Mouse (Mus musculus) MEL (cell line): ENCODE measurements at regions not wholly inside any gene's neighbourhood (a gene's known extent, or its start where the extent isn't known, plus 50 kb on each side); places are given as distances from the start of the nearest gene placed in this dataset.

ENCODE experiments used
- DNase-seq: peaks from one replicate; pipeline ENCODE4 v3.0.0; 2011; ENCODE audit warnings: low read depth, low spot score
- H3K27ac ChIP-seq: 2 replicates; pipeline ENCODE4 v1.5.1; 2012; ENCODE audit warnings: low read depth, mild to moderate bottlenecking, control low read depth, low read length, moderate library complexity; ENCODE audit not compliant: control insufficient read depth
- H3K27me3 ChIP-seq, 2 experiments: fragments of 150-350 bp in 1 of 2; sonication (generic) in 1 of 2; 2 replicates each; pipeline ENCODE4 v1.6.1; 2012; ENCODE audit warnings: low read length in 2 of 2, mild to moderate bottlenecking in 2 of 2, improper control_type of control experiment in 1 of 2, moderate library complexity in 1 of 2; ENCODE audit not compliant: insufficient read depth in 2 of 2, control insufficient read depth in 1 of 2
- H3K36me3 ChIP-seq, 2 experiments: 2 replicates each; pipeline ENCODE4 v1.6.1; 2012 to 2014; ENCODE audit warnings: low read length in 2 of 2, improper control_type of control experiment in 1 of 2, inconsistent platforms in 1 of 2, mild to moderate bottlenecking in 1 of 2; ENCODE audit not compliant: insufficient read depth in 2 of 2, control insufficient read depth in 1 of 2
- H3K4me1 ChIP-seq, 2 experiments: fragments of 150-350 bp in 1 of 2; sonication (generic) in 1 of 2; 2 replicates each; pipeline ENCODE4 v1.6.1; 2012; ENCODE audit warnings: low read length in 2 of 2, improper control_type of control experiment in 1 of 2, mild to moderate bottlenecking in 1 of 2; ENCODE audit not compliant: insufficient read depth in 2 of 2, control insufficient read depth in 1 of 2
- H3K4me3 ChIP-seq, 2 experiments: fragments of 150-350 bp in 1 of 2; sonication (generic) in 1 of 2; 2 replicates each; pipeline ENCODE4 v1.5.1; 2012; ENCODE audit warnings: low read depth in 2 of 2, low read length in 2 of 2, mild to moderate bottlenecking in 2 of 2, moderate library complexity in 2 of 2, control low read depth in 1 of 2, improper control_type of control experiment in 1 of 2; ENCODE audit not compliant: control insufficient read depth in 1 of 2, insufficient read depth in 1 of 2
- H3K79me2 ChIP-seq: 2 replicates; pipeline ENCODE4 v1.6.1; 2012; ENCODE audit warnings: mild to moderate bottlenecking, low read length, moderate library complexity; ENCODE audit not compliant: control insufficient read depth, poor library complexity, insufficient read depth
- H3K9ac ChIP-seq: 2 replicates; pipeline ENCODE4 v1.6.1; 2012; ENCODE audit warnings: low read depth, mild to moderate bottlenecking, control low read depth, low read length, moderate library complexity; ENCODE audit not compliant: control insufficient read depth, poor library complexity, severe bottlenecking
- H3K9me3 ChIP-seq: fragments of 150-350 bp; sonication (generic); replicated peaks from 2 replicates; pipeline ENCODE4 v1.6.1; 2012; ENCODE audit warnings: mild to moderate bottlenecking, low read length, improper control_type of control experiment, moderate library complexity; ENCODE audit not compliant: insufficient read depth
- BHLHE40 ChIP-seq: IDR thresholded peaks from 2 replicates; pipeline ENCODE4 v1.6.1; 2012; ENCODE audit warnings: low read depth, mild to moderate bottlenecking, inconsistent platforms, low read length, improper control_type of control experiment, borderline replicate concordance
- CHD1 ChIP-seq: IDR thresholded peaks from 2 replicates; pipeline ENCODE4 v1.6.1; 2012; ENCODE audit warnings: low read depth, mild to moderate bottlenecking, inconsistent platforms, low read length, improper control_type of control experiment
- CHD2 ChIP-seq: IDR thresholded peaks from 2 replicates; pipeline ENCODE4 v1.6.1; 2011; ENCODE audit warnings: low read length, improper control_type of control experiment
- CTCF ChIP-seq, 3 experiments: IDR thresholded peaks in 2 of 3; conservative IDR thresholded peaks in 1 of 3; 2 replicates each; pipeline ENCODE4 v1.5.1; 2011 to 2012; ENCODE audit warnings: low read length in 3 of 3, low read depth in 2 of 3, mild to moderate bottlenecking in 2 of 3, improper control_type of control experiment in 1 of 3, inconsistent platforms in 1 of 3, mixed read lengths in 1 of 3, moderate library complexity in 1 of 3; ENCODE audit not compliant: control insufficient read depth in 1 of 3, insufficient read depth in 1 of 3, poor library complexity in 1 of 3, severe bottlenecking in 1 of 3
- E2F4 ChIP-seq: IDR thresholded peaks from 2 replicates; pipeline ENCODE4 v1.6.1; 2011; ENCODE audit warnings: low read depth, low read length, improper control_type of control experiment, borderline replicate concordance
- ELF1 ChIP-seq: IDR thresholded peaks from 2 replicates; pipeline ENCODE4 v1.6.1; 2014; ENCODE audit warnings: low read depth, mild to moderate bottlenecking, inconsistent platforms, low read length, improper control_type of control experiment, moderate library complexity
- EP300 ChIP-seq, 2 experiments: IDR thresholded peaks; 2 replicates each; pipeline ENCODE4 v1.6.1; 2011; ENCODE audit warnings: improper control_type of control experiment in 2 of 2, low read length in 2 of 2, low read depth in 1 of 2, mild to moderate bottlenecking in 1 of 2
- ETS1 ChIP-seq: IDR thresholded peaks from 2 replicates; pipeline ENCODE4 v1.6.1; 2012; ENCODE audit warnings: low read depth, mild to moderate bottlenecking, inconsistent platforms, low read length, improper control_type of control experiment, moderate library complexity
- GABPA ChIP-seq: IDR thresholded peaks from 2 replicates; pipeline ENCODE4 v1.6.1; 2012; ENCODE audit warnings: low read depth, mild to moderate bottlenecking, inconsistent platforms, low read length, improper control_type of control experiment, moderate library complexity
- GATA1 ChIP-seq: IDR thresholded peaks from 2 replicates; pipeline ENCODE4 v1.6.1; 2011; ENCODE audit warnings: low read depth, low read length, improper control_type of control experiment
- HCFC1 ChIP-seq: IDR thresholded peaks from 2 replicates; pipeline ENCODE4 v1.6.1; 2012; ENCODE audit warnings: low read depth, mild to moderate bottlenecking, inconsistent platforms, low read length, improper control_type of control experiment, moderate library complexity
- JUND ChIP-seq: IDR thresholded peaks from 2 replicates; pipeline ENCODE4 v1.6.1; 2011; ENCODE audit warnings: low read depth, mild to moderate bottlenecking, improper control_type of control experiment, low read length
- KAT2A ChIP-seq: conservative IDR thresholded peaks from 2 replicates; pipeline ENCODE4 v1.6.1; 2012; ENCODE audit warnings: low read depth, low read length, improper control_type of control experiment, inconsistent platforms
- MAX ChIP-seq: IDR thresholded peaks from 2 replicates; pipeline ENCODE4 v1.6.1; 2011; ENCODE audit warnings: low read length, improper control_type of control experiment
- MAZ ChIP-seq: IDR thresholded peaks from 2 replicates; pipeline ENCODE4 v1.6.1; 2012; ENCODE audit warnings: low read depth, mild to moderate bottlenecking, inconsistent platforms, low read length, improper control_type of control experiment
- MEF2A ChIP-seq: IDR thresholded peaks from 2 replicates; pipeline ENCODE4 v1.6.1; 2014; ENCODE audit warnings: low read depth, mild to moderate bottlenecking, inconsistent platforms, low read length, improper control_type of control experiment; ENCODE audit not compliant: poor library complexity, insufficient replicate concordance, severe bottlenecking; ENCODE audit errors: extremely low read depth
- MXI1 ChIP-seq: IDR thresholded peaks from 2 replicates; pipeline ENCODE4 v1.6.1; 2011; ENCODE audit warnings: mild to moderate bottlenecking, low read depth, low read length, improper control_type of control experiment
- MYB ChIP-seq: IDR thresholded peaks from 2 replicates; pipeline ENCODE4 v1.6.1; 2011; ENCODE audit warnings: mild to moderate bottlenecking, low read depth, low read length, improper control_type of control experiment
- MYC ChIP-seq: IDR thresholded peaks from 2 replicates; pipeline ENCODE4 v1.6.1; 2011; ENCODE audit warnings: low read depth, mild to moderate bottlenecking, low read length, improper control_type of control experiment, moderate library complexity
- NRF1 ChIP-seq: IDR thresholded peaks from 2 replicates; pipeline ENCODE4 v1.6.1; 2014; ENCODE audit warnings: low read depth, mild to moderate bottlenecking, inconsistent platforms, low read length, improper control_type of control experiment, moderate library complexity; ENCODE audit not compliant: poor library complexity, insufficient read depth, severe bottlenecking
- POLR2AphosphoS2 ChIP-seq: IDR thresholded peaks from 2 replicates; pipeline ENCODE4 v1.6.1; 2011; ENCODE audit warnings: low read length, improper control_type of control experiment
- POLR2AphosphoS5 ChIP-seq: IDR thresholded peaks from 2 replicates; pipeline ENCODE4 v1.6.1; 2012; ENCODE audit warnings: low read depth, borderline replicate concordance, mild to moderate bottlenecking, inconsistent platforms, low read length, moderate library complexity, mixed read lengths
- RAD21 ChIP-seq: IDR thresholded peaks from 2 replicates; pipeline ENCODE4 v1.6.1; 2011; ENCODE audit warnings: mild to moderate bottlenecking, low read depth, low read length, improper control_type of control experiment
- RCOR1 ChIP-seq: IDR thresholded peaks from 2 replicates; pipeline ENCODE4 v1.6.1; 2012; ENCODE audit warnings: low read depth, mild to moderate bottlenecking, inconsistent platforms, low read length, improper control_type of control experiment
- SIN3A ChIP-seq: IDR thresholded peaks from 2 replicates; pipeline ENCODE4 v1.6.1; 2012; ENCODE audit warnings: low read length, improper control_type of control experiment, inconsistent platforms
- SMC3 ChIP-seq: IDR thresholded peaks from 2 replicates; pipeline ENCODE4 v1.6.1; 2011; ENCODE audit warnings: low read depth, low read length, improper control_type of control experiment
- TAL1 ChIP-seq: IDR thresholded peaks from 2 replicates; pipeline ENCODE4 v1.6.1; 2012; ENCODE audit warnings: mild to moderate bottlenecking, inconsistent platforms, low read length, moderate library complexity, mixed read lengths
- TBP ChIP-seq: IDR thresholded peaks from 2 replicates; pipeline ENCODE4 v1.8.0; 2011; ENCODE audit warnings: low read depth, low read length, improper control_type of control experiment
- TCF12 ChIP-seq: IDR thresholded peaks from 2 replicates; pipeline ENCODE4 v1.6.1; 2014; ENCODE audit warnings: low read depth, mild to moderate bottlenecking, inconsistent platforms, low read length, improper control_type of control experiment, moderate library complexity
- UBTF ChIP-seq: IDR thresholded peaks from 2 replicates; pipeline ENCODE4 v1.6.1; 2012; ENCODE audit warnings: low read depth, mild to moderate bottlenecking, inconsistent platforms, low read length, improper control_type of control experiment, moderate library complexity, borderline replicate concordance; ENCODE audit not compliant: insufficient read depth
- USF1 ChIP-seq: IDR thresholded peaks from 2 replicates; pipeline ENCODE4 v1.6.1; 2014; ENCODE audit warnings: low read depth, mild to moderate bottlenecking, inconsistent platforms, low read length, improper control_type of control experiment, moderate library complexity
- USF2 ChIP-seq, 2 experiments: IDR thresholded peaks; 2 replicates each; pipeline ENCODE4 v1.6.1; 2011 to 2012; ENCODE audit warnings: improper control_type of control experiment in 2 of 2, low read length in 2 of 2, borderline replicate concordance in 1 of 2, inconsistent platforms in 1 of 2, low read depth in 1 of 2, mild to moderate bottlenecking in 1 of 2; ENCODE audit not compliant: insufficient read depth in 1 of 2
- ZC3H11A ChIP-seq: IDR thresholded peaks from 2 replicates; pipeline ENCODE4 v1.6.1; 2012; ENCODE audit warnings: low read depth, mild to moderate bottlenecking, inconsistent platforms, low read length, improper control_type of control experiment
- ZKSCAN1 ChIP-seq: IDR thresholded peaks from 2 replicates; pipeline ENCODE4 v1.6.1; 2012; ENCODE audit warnings: low read depth, mild to moderate bottlenecking, inconsistent platforms, low read length, improper control_type of control experiment, moderate library complexity
- ZMIZ1 ChIP-seq: IDR thresholded peaks from 2 replicates; pipeline ENCODE4 v1.6.1; 2012; ENCODE audit warnings: low read depth, mild to moderate bottlenecking, inconsistent platforms, low read length, improper control_type of control experiment, moderate library complexity
- ZNF384 ChIP-seq: IDR thresholded peaks from 2 replicates; pipeline ENCODE4 v1.6.1; 2012; ENCODE audit warnings: low read depth, mild to moderate bottlenecking, inconsistent platforms, low read length, improper control_type of control experiment

GRCm38 (mm10) chr15:37072202-37072862 is 64.8 kb upstream of the Zfp706 start:
- Histone ChIP-seq H3K9me3 (no peaks in the 10 kb centered on the region), H3K27me3 (no peaks in the 10 kb centered on the region), H3K27ac (peak overlapping the region; percentile 83), H3K79me2 (no peaks in the 10 kb centered on the region), H3K4me1 (peaks cover 7 to 23% of the 10 kb centered on the region in 2 experiments), H3K36me3 (peaks cover 0 to 12% of the 10 kb centered on the region in 2 experiments; a peak in 2 of 4 replicates), H3K9ac (peak overlapping the region; percentile 19), H3K4me3 (peak overlapping the region in 1 of 2 experiments; percentile 30; a peak in 2 of 4 replicates)
- peak; percentile 90 for DNase-seq
- TF ChIP-seq TCF12: peak; percentile 47; the same call in 1 of the 2 replicates
- TF ChIP-seq GABPA: no peak
- no peak; the same call in 1 of the 2 replicates for TF ChIP-seq RAD21
- TF ChIP-seq JUND: peak; percentile 99
- TF ChIP-seq MAX: peak; percentile 39; the same call in 1 of the 2 replicates
- no peak for TF ChIP-seq MAZ
- TF ChIP-seq USF1: no peak
- TF ChIP-seq UBTF: no peak
- peak; percentile 74 to 92 for TF ChIP-seq EP300 (IDR thresholded peaks at IDR 0.05; ENCODE audit: low read depth in 1 of 2, low read length in 2 of 2)
- TF ChIP-seq MEF2A: no peak
- peak; percentile 92 for TF ChIP-seq ZNF384
- TF ChIP-seq SMC3: no peak
- TF ChIP-seq ETS1: peak; percentile 86
- TF ChIP-seq CHD2: no peak
- peak; percentile 89 for TF ChIP-seq RCOR1
- peak; percentile 79; the same call in 1 of the 2 replicates for TF ChIP-seq MYC
- peak; percentile 100 for TF ChIP-seq GATA1
- TF ChIP-seq HCFC1: peak; percentile 52
- no peak for TF ChIP-seq POLR2AphosphoS5
- no peak for TF ChIP-seq ELF1
- peak; percentile 71; the same call in 1 of the 2 replicates for TF ChIP-seq MXI1
- TF ChIP-seq TAL1: no peak
- no peak for TF ChIP-seq BHLHE40
- 0 out of 2 replicates have a peak, but pooled peaks have one; percentile 21 for TF ChIP-seq TBP
- no peak for TF ChIP-seq E2F4
- no peak; the same call in 1 of the 2 replicates for TF ChIP-seq ZC3H11A
- no peak for TF ChIP-seq NRF1
- no peak for TF ChIP-seq MYB
- no peak for TF ChIP-seq USF2 (IDR thresholded peaks at IDR 0.05; ENCODE audit: borderline replicate concordance in 1 of 2, insufficient read depth in 1 of 2, low read depth in 1 of 2, low read length in 2 of 2)
- no peak for TF ChIP-seq CHD1
- TF ChIP-seq KAT2A: no peak
- no peak for TF ChIP-seq POLR2AphosphoS2
- no peak for TF ChIP-seq ZMIZ1
- TF ChIP-seq ZKSCAN1: no peak
- TF ChIP-seq SIN3A: peak; percentile 93
- TF ChIP-seq CTCF (IDR thresholded peaks at IDR 0.05 in 2 of 3, conservative IDR thresholded peaks at IDR 0.05 in 1 of 3; ENCODE audit: control insufficient read depth in 1 of 3, insufficient read depth in 1 of 3, low read depth in 2 of 3, low read length in 3 of 3, poor library complexity in 1 of 3, severe bottlenecking in 1 of 3): no peak
